Mouse (Mus musculus) midbrain, embryonic 14.5 days (tissue): ENCODE results near the gene Gpr35. TPM values are rescaled to one million over a fixed set of nuclear protein-coding genes. Genes with fewer than 3 reads are reported as not detected.
"Not testable (repeated sequence)": the region's sequence is repeated elsewhere in the genome, so short reads cannot be mapped to it uniquely, and the experiment has no call there.

Source experiments
- ATAC-seq: fragments of 200-750 bp; cut with Nextera tagmentation; 2 replicates; pipeline ENCODE4 v1.8.0; 2017; ENCODE audit warnings: moderate number of reproducible peaks, moderate library complexity; ENCODE audit not compliant: low FRiP score, low TSS enrichment
- DNase-seq: peaks from one replicate; pipeline ENCODE4 v3.0.0-alpha.2; 2015
- H3K27ac ChIP-seq: fragments of 300-500 bp; sonication (generic); replicated peaks from 2 replicates; pipeline ENCODE4 v1.5.1; 2014; ENCODE audit warnings: mild to moderate bottlenecking, low read depth, low read length, moderate library complexity
- H3K27me3 ChIP-seq: fragments of 300-500 bp; sonication (generic); 2 replicates; pipeline ENCODE4 v1.6.1; 2014; ENCODE audit warnings: low read length, control low read depth, mixed read lengths; ENCODE audit not compliant: control insufficient read depth, insufficient read depth
- H3K36me3 ChIP-seq: fragments of 300-500 bp; sonication (generic); 2 replicates; pipeline ENCODE4 v1.6.1; 2014; ENCODE audit warnings: low read length, control low read depth; ENCODE audit not compliant: control insufficient read depth, insufficient read depth
- H3K4me1 ChIP-seq: fragments of 300-500 bp; sonication (generic); 2 replicates; pipeline ENCODE4 v1.6.1; 2014; ENCODE audit warnings: mild to moderate bottlenecking, antibody characterized with exemption, low read length, control low read depth; ENCODE audit not compliant: control insufficient read depth, insufficient read depth
- H3K4me2 ChIP-seq: fragments of 300-500 bp; sonication (generic); 2 replicates; pipeline ENCODE4 v1.6.1; 2014; ENCODE audit warnings: mild to moderate bottlenecking, low read length, moderate library complexity
- H3K4me3 ChIP-seq: fragments of 300-500 bp; sonication (generic); replicated peaks from 2 replicates; pipeline ENCODE4 v1.5.1; 2014; ENCODE audit warnings: low read depth, low read length
- H3K9ac ChIP-seq: fragments of 300-500 bp; sonication (generic); replicated peaks from 2 replicates; pipeline ENCODE4 v1.6.1; 2014; ENCODE audit warnings: mild to moderate bottlenecking, low read length, moderate library complexity
- H3K9me3 ChIP-seq: fragments of 300-500 bp; sonication (generic); 2 replicates; pipeline ENCODE4 v1.6.1; 2016; ENCODE audit warnings: low read length, control low read depth, mixed read lengths; ENCODE audit not compliant: control insufficient read depth
- WGBS: fragments of 180-500 bp; shearing (Covaris S2); extraction: QIAGEN DNeasy Blood & Tissue Kit; methylation state at CpG from one replicate; pipeline ENCODE4 v1.1.7; 2014; 5-methylcytosine and 5-hydroxymethylcytosine counted together
- polyA plus RNA-seq: library from polyadenylated mRNA; unstranded; fragments of >200 nt; fragmentation: Nextera tagmentation; extraction: Ambion mirVana; gene quantifications from 2 replicates; pipeline ENCODE4 v1.2.1, GENCODE M21; 2014

Gene Gpr35
- polyA plus RNA-seq, 1 experiment from 2014 or later, result 1.3 TPM

DNA sequence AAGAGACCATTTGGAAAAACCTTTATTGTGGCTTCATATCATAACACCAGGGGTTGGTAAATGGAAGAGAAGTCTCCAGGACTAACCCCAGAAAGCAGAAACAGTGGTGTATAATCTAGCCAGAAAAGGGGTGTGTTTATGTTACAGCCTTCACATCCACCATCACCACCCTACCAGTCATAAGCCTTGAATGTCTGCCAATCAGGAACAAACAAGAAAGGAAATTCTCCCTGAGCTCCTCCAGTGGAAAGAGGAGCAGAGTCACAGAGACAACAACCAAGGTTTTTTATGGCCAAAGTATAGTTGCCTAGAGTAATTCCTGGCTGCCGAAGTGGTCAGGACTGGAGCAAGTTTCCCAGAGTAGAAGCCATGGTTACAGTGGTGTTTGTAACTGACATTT, 8.3 kb downstream of the Gpr35 start:
- ATAC-seq (no peak), DNase-seq (no peak)
- H3K4me1 ChIP-seq, result no peaks in the 10 kb centered on the region
- no peak overlapping the region for H3K4me2 ChIP-seq
- H3K9ac ChIP-seq, result no peak overlapping the region
- no peak overlapping the region for H3K4me3 ChIP-seq
- no peaks in the 10 kb centered on the region for H3K27me3 ChIP-seq
- no peaks in the 10 kb centered on the region for H3K9me3 ChIP-seq
- no peaks in the 10 kb centered on the region for H3K36me3 ChIP-seq
- 91% methylated on average over 1 of the region's 1 CpGs for WGBS
- no peak overlapping the region for H3K27ac ChIP-seq

DNA sequence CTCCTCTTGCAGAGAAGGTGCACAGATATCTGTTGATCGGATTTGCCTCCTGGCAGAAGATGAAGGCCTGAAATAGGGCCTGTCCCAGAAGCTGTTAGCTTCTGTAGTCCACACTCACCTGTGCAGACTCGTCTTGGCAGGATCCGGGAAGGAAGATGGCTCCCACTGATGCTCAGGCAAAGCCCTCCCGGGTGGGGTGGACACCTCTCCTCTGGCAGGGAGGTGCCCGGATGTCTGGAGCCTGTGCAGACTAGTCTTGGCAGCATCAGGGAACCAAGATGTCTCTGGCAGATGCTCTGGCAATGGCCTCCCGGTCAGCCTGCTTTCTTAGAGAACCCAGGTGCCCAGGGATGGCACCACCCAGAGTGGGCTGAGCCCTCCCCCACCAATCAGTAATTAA, 20.1 kb downstream of the Gpr35 start:
- H3K4me1 ChIP-seq, H3K36me3 ChIP-seq, H3K4me3 ChIP-seq, H3K9ac ChIP-seq, H3K27ac ChIP-seq, DNase-seq, ATAC-seq, H3K27me3 ChIP-seq, H3K9me3 ChIP-seq, H3K4me2 ChIP-seq: not testable (repeated sequence)
- 85% methylated on average over 6 of the region's 6 CpGs for WGBS

DNA sequence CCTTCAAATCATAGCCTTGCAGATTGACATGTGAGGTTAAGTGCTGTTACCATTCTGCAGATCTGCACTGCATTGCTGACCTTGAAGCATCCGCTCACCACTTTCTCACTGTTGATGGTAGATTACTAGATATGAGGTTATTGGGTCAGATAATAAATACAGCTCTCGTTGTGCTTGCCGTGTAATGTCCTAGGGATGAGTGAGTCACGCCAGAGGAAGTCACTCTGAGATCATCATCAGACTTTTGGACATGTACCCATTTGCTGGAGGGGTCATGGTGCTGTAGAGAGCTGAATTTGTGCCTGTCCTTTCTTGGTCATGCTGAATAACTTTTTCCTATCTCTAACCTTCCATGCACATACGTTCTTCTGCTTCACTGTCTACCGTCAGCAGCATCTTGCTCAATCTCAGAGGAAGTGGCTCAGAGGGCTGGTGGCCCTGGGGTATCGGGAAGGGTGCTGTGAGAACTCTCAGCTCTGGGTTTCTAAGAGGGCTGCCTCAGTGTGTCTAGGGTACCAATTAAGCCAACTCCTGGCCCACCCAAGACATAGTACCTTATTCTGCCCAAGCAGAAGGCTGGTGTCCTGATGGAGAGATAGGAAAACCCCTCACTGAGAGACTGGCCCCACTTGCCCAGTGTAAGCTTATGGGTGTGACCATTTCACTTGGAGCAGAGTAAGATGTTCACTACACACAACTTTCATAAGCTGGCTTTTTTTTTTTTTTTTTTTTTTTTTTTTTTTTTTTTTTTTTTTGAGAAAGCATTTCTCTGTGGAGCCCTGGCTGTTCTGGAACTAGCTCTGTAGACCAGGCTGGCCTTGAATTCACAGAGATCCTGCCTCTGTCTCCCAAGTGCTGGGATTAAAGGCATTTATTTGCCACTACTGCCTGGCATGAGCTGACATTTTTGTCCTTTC, 21.5 kb downstream of the Gpr35 start:
- DNase-seq, result no peak

DNA sequence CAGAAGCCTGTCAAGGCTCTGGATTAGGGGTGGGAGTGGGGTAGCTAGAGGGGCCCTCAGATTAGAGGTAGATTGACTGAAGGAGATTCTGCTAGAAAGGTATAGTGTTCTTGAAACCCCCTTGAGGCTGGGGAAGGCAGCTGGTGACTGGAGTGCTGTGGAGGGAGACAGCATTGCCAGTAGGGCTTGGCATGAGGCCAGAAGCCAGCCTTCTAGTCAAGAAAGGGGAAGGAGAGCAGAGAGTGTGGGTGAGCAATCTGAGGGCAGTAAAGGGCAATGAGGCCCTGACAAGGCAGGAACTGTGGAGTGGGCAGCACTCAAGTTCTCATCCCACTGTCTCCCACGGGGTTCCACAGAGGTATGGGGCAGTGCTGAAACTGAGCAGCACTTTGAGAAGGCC, 22.2 kb downstream of the Gpr35 start:
- ATAC-seq, result no peak
- no peak overlapping the region for H3K27ac ChIP-seq
- 0 out of 2 replicates have a peak, but pooled peaks cover 2% of the 10 kb centered on the region for H3K4me1 ChIP-seq
- H3K9ac ChIP-seq, result no peak overlapping the region
- WGBS, result 72% methylated on average over 1 of the region's 1 CpGs
- no peaks in the 10 kb centered on the region for H3K36me3 ChIP-seq
- no peak overlapping the region for H3K4me3 ChIP-seq
- no peaks in the 10 kb centered on the region for H3K27me3 ChIP-seq
- DNase-seq, result peak; percentile 48
- H3K4me2 ChIP-seq, result no peak overlapping the region
- H3K9me3 ChIP-seq, result no peaks in the 10 kb centered on the region

More for the DNA sequence above, 21.5 kb downstream of the Gpr35 start:
- H3K27me3 ChIP-seq, result no peaks in the 10 kb centered on the region
- 90% methylated on average over 7 of the region's 7 CpGs for WGBS
- H3K4me2 ChIP-seq, result no peak overlapping the region
- no peak overlapping the region for H3K27ac ChIP-seq
- H3K4me3 ChIP-seq, result no peak overlapping the region
- no peak overlapping the region for H3K9ac ChIP-seq
- ATAC-seq, result no peak
- H3K9me3 ChIP-seq, result no peaks in the 10 kb centered on the region
- no peaks in the 10 kb centered on the region for H3K36me3 ChIP-seq
- H3K4me1 ChIP-seq, result 0 out of 2 replicates have a peak, but pooled peaks cover 2% of the 10 kb centered on the region

DNA sequence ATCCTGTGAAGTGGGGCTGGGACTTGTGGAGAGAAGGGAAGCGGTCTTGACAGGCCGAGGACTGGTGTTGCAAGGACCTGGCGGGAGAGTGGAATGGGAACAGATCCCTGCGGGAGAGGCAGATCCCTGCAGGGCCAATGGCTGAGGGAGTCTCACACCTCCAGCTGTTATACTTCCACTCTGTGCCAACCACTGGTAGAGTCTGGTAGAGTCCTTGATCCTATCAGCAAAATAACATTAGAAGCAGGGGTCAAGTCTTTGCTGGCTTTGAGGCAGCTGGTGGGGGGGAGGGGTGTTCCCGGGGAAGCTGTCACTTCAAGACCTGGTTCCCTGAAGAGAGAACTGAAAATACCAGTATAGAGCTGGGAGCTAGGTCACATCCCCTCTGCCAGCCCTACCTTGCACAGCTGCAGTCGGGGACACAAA, 25.5 kb downstream of the Gpr35 start:
- no peak for DNase-seq
- Histone ChIP-seq H3K4me2 (no peak overlapping the region), H3K9me3 (no peaks in the 10 kb centered on the region), H3K27me3 (no peaks in the 10 kb centered on the region), H3K27ac (no peak overlapping the region), H3K36me3 (no peaks in the 10 kb centered on the region), H3K9ac (no peak overlapping the region), H3K4me1 (0 out of 2 replicates have a peak, but pooled peaks cover 2% of the 10 kb centered on the region), H3K4me3 (no peak overlapping the region)
- 65% methylated on average over 6 of the region's 6 CpGs for WGBS
- ATAC-seq, result no peak

DNA sequence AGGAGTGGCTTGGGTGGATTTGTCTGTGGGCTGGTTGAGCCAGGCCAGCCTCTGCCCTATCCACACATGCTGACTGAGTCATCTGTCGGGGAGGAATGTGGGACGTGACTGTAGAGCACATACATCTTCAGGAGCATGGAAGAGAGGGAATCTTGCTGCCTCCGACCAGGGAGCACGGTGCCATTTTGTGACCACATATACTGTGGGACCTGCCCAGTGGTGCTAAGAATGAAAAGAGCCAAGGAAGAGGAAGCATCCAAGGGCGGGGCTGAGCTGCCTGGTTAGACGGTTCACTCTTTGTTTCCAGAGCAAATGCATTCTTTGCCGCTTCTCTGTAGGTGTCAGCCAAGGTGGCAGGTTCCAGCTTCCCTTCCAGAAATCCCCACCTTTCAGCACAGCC, 28.0 kb downstream of the Gpr35 start:
- DNase-seq (no peak), ATAC-seq (no peak)
- Histone ChIP-seq H3K27ac (no peak overlapping the region), H3K36me3 (no peaks in the 10 kb centered on the region), H3K4me3 (no peak overlapping the region), H3K9me3 (no peaks in the 10 kb centered on the region), H3K4me2 (no peak overlapping the region), H3K4me1 (0 out of 2 replicates have a peak, but pooled peaks cover 2% of the 10 kb centered on the region), H3K9ac (no peak overlapping the region), H3K27me3 (no peaks in the 10 kb centered on the region)
- 53% methylated on average over 7 of the region's 7 CpGs for WGBS

DNA sequence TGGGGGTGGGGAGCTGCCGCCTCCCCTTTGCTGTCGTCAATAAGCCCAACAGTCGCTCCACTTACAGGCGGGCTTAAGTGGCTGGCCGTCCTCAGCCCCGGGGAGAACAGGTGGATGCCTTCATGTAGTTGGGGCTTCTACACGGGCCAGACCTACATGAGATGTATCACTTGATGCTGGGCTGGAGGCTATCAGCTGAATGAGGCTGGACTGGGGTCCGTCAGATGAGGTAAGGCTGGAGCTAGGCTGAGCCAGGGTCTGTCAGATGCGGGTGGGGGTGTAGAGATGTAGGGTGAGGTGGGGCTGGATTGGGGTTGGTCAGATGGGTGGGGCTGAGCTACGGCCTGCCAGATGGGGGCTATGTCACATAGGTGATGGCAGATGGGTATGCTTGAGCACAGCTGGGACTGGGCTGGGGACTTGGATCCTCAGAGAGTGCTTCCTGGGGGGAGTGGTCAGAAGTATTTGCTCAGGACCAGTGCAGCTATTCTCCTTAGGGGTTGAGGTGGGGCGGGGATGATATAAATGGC, 28.5 kb downstream of the Gpr35 start:
- Histone ChIP-seq H3K4me3 (no peak overlapping the region), H3K4me2 (no peak overlapping the region), H3K27me3 (no peaks in the 10 kb centered on the region), H3K27ac (no peak overlapping the region), H3K36me3 (no peaks in the 10 kb centered on the region), H3K9me3 (no peaks in the 10 kb centered on the region), H3K4me1 (0 out of 2 replicates have a peak, but pooled peaks cover 2% of the 10 kb centered on the region), H3K9ac (no peak overlapping the region)
- DNase-seq (no peak), ATAC-seq (no peak)
- WGBS, result 42% methylated on average over 11 of the region's 11 CpGs

DNA sequence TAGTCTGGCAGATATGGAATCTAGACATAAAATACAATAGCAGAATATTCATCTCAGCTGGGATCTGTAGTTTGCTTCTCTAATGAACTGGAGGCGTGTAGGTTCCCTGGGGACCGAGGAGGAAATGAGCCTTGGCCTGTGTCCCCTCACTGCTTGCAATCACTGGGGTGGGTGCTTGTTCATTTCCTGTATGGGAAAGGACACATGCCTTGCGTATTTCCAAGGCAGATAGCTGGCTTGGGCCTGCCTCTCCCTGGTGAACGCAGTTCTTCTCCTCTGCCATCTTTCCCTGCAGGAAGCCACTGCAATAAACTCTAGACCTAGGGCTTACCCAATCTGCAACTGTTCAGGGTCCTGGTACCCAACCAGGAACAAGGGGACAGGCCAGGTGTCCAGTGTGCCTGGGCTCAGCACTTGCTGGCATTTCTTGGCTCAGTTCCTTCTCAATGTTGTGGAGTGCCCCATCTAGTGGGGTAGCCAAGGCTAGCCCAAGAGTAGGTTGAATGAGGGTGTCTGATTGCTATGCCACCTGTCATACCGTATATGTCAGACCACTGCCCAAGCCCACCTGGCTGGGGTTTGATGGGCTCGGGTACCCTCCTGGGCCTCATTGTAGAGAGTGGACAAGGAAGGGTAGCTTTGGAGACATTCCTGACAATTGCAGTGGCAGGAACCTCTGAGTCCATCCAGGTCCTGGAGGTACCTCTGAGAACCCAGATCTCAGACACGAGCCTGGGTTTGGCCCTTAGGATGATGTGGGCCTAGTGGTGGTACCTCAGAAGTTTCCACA, 30.6 kb downstream of the Gpr35 start:
- Histone ChIP-seq H3K36me3 (no peaks in the 10 kb centered on the region), H3K9ac (no peak overlapping the region), H3K9me3 (no peaks in the 10 kb centered on the region), H3K27ac (no peak overlapping the region), H3K27me3 (no peaks in the 10 kb centered on the region), H3K4me1 (0 out of 2 replicates have a peak, but pooled peaks cover under 1% of the 10 kb centered on the region), H3K4me3 (no peak overlapping the region), H3K4me2 (no peak overlapping the region)
- ATAC-seq (no peak), DNase-seq (no peak)
- 84% methylated on average over 7 of the region's 7 CpGs for WGBS
